Mouse (Mus musculus) stomach, postnatal 0 days (tissue): Measurements from ENCODE around the gene Gmds.

Experiments used
- CTCF ChIP-seq: IDR thresholded peaks from 2 replicates; pipeline ENCODE4 v1.5.1; 2016; ENCODE audit warnings: antibody characterized with exemption, low read depth, mild to moderate bottlenecking, moderate library complexity
- EP300 ChIP-seq: optimal IDR thresholded peaks from 2 replicates; pipeline ENCODE3; 2016; ENCODE audit warnings: antibody characterized with exemption

GRCm38 (mm10) chr13:31775762-31776161 is 562.8 kb downstream of the Gmds start:
- TF ChIP-seq EP300 (no peak), CTCF (no peak)
